Mouse (Mus musculus): Measurements from ENCODE around the gene Grik4.

- no peak for TF ChIP-seq POLR2A (IDR thresholded peaks at IDR 0.05; ENCODE audit: low read depth, low read length)
- TF ChIP-seq CTCF (IDR thresholded peaks at IDR 0.05; ENCODE audit: extremely low read depth, insufficient read length, insufficient replicate concordance, low read depth, low read length) = no peak
These were observed 378.4 kb downstream of the Grik4 start for GRCm38 (mm10) chr9:42565921-42566320.
